ENCODE assay signal across 18 mouse cellular contexts in the genomic region with DNA sequence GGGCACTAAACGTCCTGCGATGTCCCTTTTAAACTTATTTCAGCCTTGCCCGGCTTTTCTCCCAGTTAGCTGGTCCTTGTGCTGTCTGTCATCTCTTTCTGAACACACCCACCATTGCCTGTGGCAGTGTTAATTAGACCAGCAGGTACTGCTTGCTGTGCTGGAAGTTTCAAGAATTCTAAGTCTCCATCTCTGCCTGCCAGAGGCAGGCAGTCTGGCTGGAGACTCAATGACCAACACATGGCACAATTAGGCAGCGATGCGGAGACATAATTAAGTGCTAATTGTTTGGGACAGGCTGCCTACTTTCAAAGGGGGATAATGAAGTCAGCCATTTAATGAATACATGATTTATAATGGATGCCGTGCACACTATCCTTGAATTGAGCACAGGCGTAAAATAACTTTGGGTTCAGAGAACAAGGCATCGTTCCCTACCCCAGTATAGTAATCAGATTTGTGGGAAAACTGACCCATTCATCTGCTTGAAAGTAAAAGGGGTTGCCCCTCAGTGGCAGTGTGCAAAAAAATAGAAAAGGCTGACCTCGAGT. TPM values are rescaled to one million over a fixed set of nuclear protein-coding genes. Genes with fewer than 3 reads are reported as not detected.
DNase-seq lines count a peak whose midpoint lies in the region; ATAC-seq lines count a peak whose summit lies in the region.
"Had no signal": no experiment of that assay in that cellular context is flagged by ENCODE, and none has a peak within 500 bp of the region (broad histone marks: within the 10 kb centered on the region; RNA-seq: fewer than 3 reads in every experiment).

No protein-coding gene starts in this region.

- H3K4me3 ChIP-seq in midbrain, embryonic 13.5 days (replicated peaks), result no peak overlapping the region
- H3K4me3 ChIP-seq in midbrain, embryonic 10.5 days, result no peak overlapping the region
- H3K4me3 ChIP-seq in forebrain, embryonic 13.5 days, result no peak overlapping the region
- no peak overlapping the region for H3K4me3 ChIP-seq in kidney, embryonic 16.5 days (ENCODE audit: low read length)
- H3K4me3 ChIP-seq: heart, embryonic 10.5 days; liver, embryonic 15.5 days; megakaryocyte, embryonic 14.5 days; stomach, embryonic 15.5 days had no signal

- no peaks in the 10 kb centered on the region for H3K4me1 ChIP-seq in midbrain, embryonic 13.5 days (replicated peaks)
- no peaks in the 10 kb centered on the region for H3K4me1 ChIP-seq in midbrain, embryonic 10.5 days
- peaks cover 18% of the 10 kb centered on the region for H3K4me1 ChIP-seq in forebrain, embryonic 13.5 days
- H3K4me1 ChIP-seq in kidney, embryonic 16.5 days (ENCODE audit: insufficient read depth, low read length), result no peaks in the 10 kb centered on the region
- H3K4me1 ChIP-seq: heart, embryonic 10.5 days; liver, embryonic 15.5 days; stomach, embryonic 15.5 days had no signal

- no peak overlapping the region for H3K4me2 ChIP-seq in midbrain, embryonic 13.5 days (replicated peaks)
- H3K4me2 ChIP-seq in forebrain, embryonic 13.5 days, result peak overlapping the region; percentile 36
- H3K4me2 ChIP-seq in kidney, embryonic 16.5 days (replicated peaks; ENCODE audit: low read depth, low read length), result no peak overlapping the region
- H3K4me2 ChIP-seq: liver, embryonic 15.5 days; stomach, embryonic 15.5 days had no signal

- no peak overlapping the region for H3K27ac ChIP-seq in midbrain, embryonic 13.5 days
- H3K27ac ChIP-seq in midbrain, embryonic 10.5 days (replicated peaks), result no peak overlapping the region
- peak overlapping the region; percentile 68 for H3K27ac ChIP-seq in forebrain, embryonic 13.5 days
- H3K27ac ChIP-seq in kidney, embryonic 16.5 days (ENCODE audit: low read length), result no peak overlapping the region
- H3K27ac ChIP-seq: heart, embryonic 10.5 days; liver, embryonic 15.5 days; stomach, embryonic 15.5 days had no signal

- no peak overlapping the region for H3K9ac ChIP-seq in midbrain, embryonic 13.5 days (replicated peaks)
- no peak overlapping the region for H3K9ac ChIP-seq in forebrain, embryonic 13.5 days
- no peak overlapping the region for H3K9ac ChIP-seq in kidney, embryonic 16.5 days (replicated peaks; ENCODE audit: low read length)
- H3K9ac ChIP-seq: liver, embryonic 15.5 days; stomach, embryonic 15.5 days had no signal

- peak; percentile 15 for DNase-seq in embryo, embryonic 10.5 days (ENCODE audit: low spot score)
- no peak for DNase-seq in embryo, embryonic 9.5 days (ENCODE audit: extremely low spot score)
- DNase-seq in midbrain, embryonic 10.5 days (ENCODE audit: low spot score), result no peak
- peak; percentile 21 for DNase-seq in retina, postnatal 7 days (ENCODE audit: low read depth, low spot score)
- DNase-seq in natural killer cell, adult 2 months (ENCODE audit: low spot score in 2 of 2), result no peak
- DNase-seq: adrenal gland, adult 8-10 months; gastrocnemius, postnatal 25 days; heart, postnatal 10 days; kidney, adult 18-20 months; kidney, postnatal 25 days had no signal

- 69% methylated on average over 9 of the region's 9 CpGs for WGBS in midbrain, embryonic 13.5 days
- WGBS in midbrain, embryonic 10.5 days, result 84% methylated on average over 9 of the region's 9 CpGs
- WGBS in forebrain, embryonic 13.5 days, result 16% methylated on average over 9 of the region's 9 CpGs
- 77% methylated on average over 9 of the region's 9 CpGs for WGBS in kidney, embryonic 16.5 days

- 0 out of 2 replicates have a peak, but pooled peaks have one; percentile 53 for ATAC-seq in midbrain, embryonic 13.5 days
- peak; percentile 97 for ATAC-seq in forebrain, embryonic 13.5 days
- ATAC-seq in kidney, embryonic 16.5 days (ENCODE audit: low FRiP score, low TSS enrichment), result no peak
- ATAC-seq: lung, postnatal 0 days had no signal

- H3K27me3 ChIP-seq in midbrain, embryonic 13.5 days, result no peaks in the 10 kb centered on the region
- H3K27me3 ChIP-seq in midbrain, embryonic 10.5 days (ENCODE audit: low read depth, poor library complexity, severe bottlenecking), result no peaks in the 10 kb centered on the region
- no peaks in the 10 kb centered on the region for H3K27me3 ChIP-seq in forebrain, embryonic 13.5 days
- H3K27me3 ChIP-seq in kidney, embryonic 16.5 days (ENCODE audit: insufficient read depth, low read length), result no peaks in the 10 kb centered on the region
- H3K27me3 ChIP-seq: liver, embryonic 15.5 days; stomach, embryonic 15.5 days had no signal

- H3K9me3 ChIP-seq in midbrain, embryonic 13.5 days, result peaks cover 7% of the 10 kb centered on the region; the same call in 1 of the 2 replicates
- peaks cover 19% of the 10 kb centered on the region for H3K9me3 ChIP-seq in midbrain, embryonic 10.5 days (replicated peaks)
- H3K9me3 ChIP-seq in forebrain, embryonic 13.5 days (replicated peaks), result peaks cover 13% of the 10 kb centered on the region
- H3K9me3 ChIP-seq in kidney, embryonic 16.5 days (ENCODE audit: low read length), result peaks cover 23% of the 10 kb centered on the region; the same call in 1 of the 2 replicates
- H3K9me3 ChIP-seq: stomach, embryonic 15.5 days had no signal

- H3K36me3 ChIP-seq in midbrain, embryonic 13.5 days, result 0 out of 2 replicates have a peak, but pooled peaks cover 3% of the 10 kb centered on the region
- peaks cover 6% of the 10 kb centered on the region; the same call in 1 of the 2 replicates for H3K36me3 ChIP-seq in midbrain, embryonic 10.5 days
- no peaks in the 10 kb centered on the region for H3K36me3 ChIP-seq in forebrain, embryonic 13.5 days (ENCODE audit: poor library complexity, severe bottlenecking)
- no peaks in the 10 kb centered on the region for H3K36me3 ChIP-seq in kidney, embryonic 16.5 days (ENCODE audit: insufficient read depth, low read length)
- H3K36me3 ChIP-seq: heart, embryonic 10.5 days; liver, embryonic 15.5 days; stomach, embryonic 15.5 days had no signal

RNA-seq across cellular contexts. Expression of a gene that starts 32.8 kb away (rescaled TPM):
- 6.5 and 8.9 TPM in 2 replicates for polyA plus RNA-seq in midbrain, embryonic 13.5 days (2015; fragmentation: Nextera tagmentation; extraction: Ambion mirVana)
- 9.0 and 11.4 TPM in 2 replicates for polyA plus RNA-seq in midbrain, embryonic 10.5 days (2016; fragmentation: Nextera tagmentation; extraction: Ambion mirVana)
- 6.5 and 7.5 TPM in 2 replicates for polyA plus RNA-seq in forebrain, embryonic 13.5 days (2015; fragmentation: Nextera tagmentation; extraction: Ambion mirVana)
- polyA plus RNA-seq in kidney, embryonic 16.5 days (2015; fragmentation: Nextera tagmentation; extraction: Ambion mirVana), result 9.9 and 11.6 TPM in 2 replicates

Comparison
In these comparisons a context has a peak if more than half of its experiments do, and no peak if none do; other contexts are left out.
1. DNase-seq: peak in embryo, embryonic 10.5 days (single experiment) and retina, postnatal 7 days (single experiment); none in embryo, embryonic 9.5 days (single experiment), midbrain, embryonic 10.5 days (single experiment) and natural killer cell, adult 2 months (0 of 2).